Mouse (Mus musculus): ENCODE results near the gene Cep170. TPM values are rescaled to one million over a fixed set of nuclear protein-coding genes. Genes with fewer than 3 reads are reported as not detected.

Cep170 gene
- polyA plus RNA-seq, 1 experiment, result 12.1 TPM

- Histone ChIP-seq H3K4me1 (ENCODE audit: control insufficient read depth, insufficient read depth, low read length) (peaks cover 6% of the 10 kb centered on the region), H3K4me3 (replicated peaks; ENCODE audit: control insufficient read depth, low read depth, low read length) (no peak overlapping the region), H3K27ac (ENCODE audit: control insufficient read depth, insufficient read depth, low read depth, low read length, poor library complexity) (no peak overlapping the region)
- 86% methylated on average over 12 of the region's 12 CpGs for WGBS
- TF ChIP-seq CTCF (IDR thresholded peaks at IDR 0.05; ENCODE audit: control insufficient read depth, insufficient read depth, low read length) (no peak), POLR2A (IDR thresholded peaks at IDR 0.05; ENCODE audit: borderline replicate concordance, control insufficient read depth, low read depth, low read length) (no peak)
Observed at GRCm38 (mm10) chr1:176828666-176829065, 14.8 kb upstream of the Cep170 start.

DNA sequence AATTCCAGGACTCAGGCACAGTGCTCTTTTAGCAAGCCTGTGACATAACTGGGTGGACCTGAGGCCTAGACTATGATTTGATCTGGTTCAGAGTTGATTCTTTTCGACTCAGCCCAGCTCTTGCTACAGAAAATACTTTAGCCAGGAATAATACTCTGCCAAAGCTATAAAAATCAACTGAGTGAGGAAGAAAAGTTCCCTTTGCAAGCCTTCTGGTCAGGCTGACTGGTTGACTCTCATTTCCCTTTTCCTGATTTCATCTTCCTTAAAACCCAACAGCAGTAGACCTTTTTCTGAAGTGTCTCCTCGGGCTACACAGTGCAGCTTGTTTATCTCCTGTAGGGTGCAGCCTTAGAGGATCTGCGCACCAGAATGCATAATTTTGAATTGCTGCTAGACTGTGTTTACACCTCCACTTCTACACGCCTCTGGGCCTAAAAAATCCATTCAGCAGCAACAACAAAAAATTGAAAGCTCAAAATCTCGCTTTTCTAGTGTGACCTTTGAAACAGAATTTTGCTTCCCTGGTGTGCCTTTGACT, 14.1 kb upstream of the Cep170 start:
- no peak for TF ChIP-seq CTCF (IDR thresholded peaks at IDR 0.05; ENCODE audit: control insufficient read depth, insufficient read depth, low read length)
- TF ChIP-seq POLR2A (IDR thresholded peaks at IDR 0.05; ENCODE audit: borderline replicate concordance, control insufficient read depth, low read depth, low read length), result no peak
- Histone ChIP-seq H3K4me1 (ENCODE audit: control insufficient read depth, insufficient read depth, low read length) (peaks cover 6% of the 10 kb centered on the region), H3K27ac (ENCODE audit: control insufficient read depth, insufficient read depth, low read depth, low read length, poor library complexity) (peak overlapping the region; percentile 34; the same call in 1 of the 2 replicates), H3K4me3 (replicated peaks; ENCODE audit: control insufficient read depth, low read depth, low read length) (no peak overlapping the region)
- 36% methylated on average over 5 of the region's 5 CpGs for WGBS

DNA sequence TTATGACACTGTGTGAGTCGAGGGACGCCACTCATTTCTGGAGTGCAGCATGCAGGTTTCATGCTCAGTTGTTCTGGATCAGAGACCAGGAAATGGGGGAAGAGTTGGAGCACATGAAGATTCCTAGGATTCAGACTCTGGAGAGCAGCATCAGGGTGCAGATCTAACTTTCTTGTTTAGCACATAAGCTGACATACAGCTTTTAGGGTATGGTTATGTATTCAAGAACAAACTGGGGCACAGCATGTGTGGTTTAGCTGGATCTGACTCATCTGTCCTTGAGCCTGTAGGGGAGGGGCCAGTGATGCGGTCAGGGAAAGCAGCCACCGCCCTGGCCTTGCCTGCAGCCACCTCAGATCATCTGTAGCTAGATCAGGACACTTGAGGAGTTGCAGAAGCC, 13.5 kb upstream of the Cep170 start:
- Histone ChIP-seq H3K4me1 (ENCODE audit: control insufficient read depth, insufficient read depth, low read length) (peaks cover 6% of the 10 kb centered on the region), H3K27ac (ENCODE audit: control insufficient read depth, insufficient read depth, low read depth, low read length, poor library complexity) (peak overlapping the region; percentile 87), H3K4me3 (replicated peaks; ENCODE audit: control insufficient read depth, low read depth, low read length) (no peak overlapping the region)
- WGBS, result 41% methylated on average over 4 of the region's 4 CpGs
- no peak for TF ChIP-seq CTCF (IDR thresholded peaks at IDR 0.05; ENCODE audit: control insufficient read depth, insufficient read depth, low read length)
- TF ChIP-seq POLR2A (IDR thresholded peaks at IDR 0.05; ENCODE audit: borderline replicate concordance, control insufficient read depth, low read depth, low read length), result no peak

- peaks cover 6% of the 10 kb centered on the region for H3K4me1 ChIP-seq (ENCODE audit: control insufficient read depth, insufficient read depth, low read length)
- TF ChIP-seq CTCF (IDR thresholded peaks at IDR 0.05; ENCODE audit: control insufficient read depth, insufficient read depth, low read length) (no peak), POLR2A (IDR thresholded peaks at IDR 0.05; ENCODE audit: borderline replicate concordance, control insufficient read depth, low read depth, low read length) (no peak)
- no peak overlapping the region for H3K4me3 ChIP-seq (replicated peaks; ENCODE audit: control insufficient read depth, low read depth, low read length)
- H3K27ac ChIP-seq (ENCODE audit: control insufficient read depth, insufficient read depth, low read depth, low read length, poor library complexity), result peak overlapping the region; percentile 87
- 59% methylated on average over 4 of the region's 4 CpGs for WGBS
Observed at GRCm38 (mm10) chr1:176826931-176827330, 13.1 kb upstream of the Cep170 start.

- TF ChIP-seq POLR2A (IDR thresholded peaks at IDR 0.05; ENCODE audit: borderline replicate concordance, control insufficient read depth, low read depth, low read length), result no peak
- no peak for TF ChIP-seq CTCF (IDR thresholded peaks at IDR 0.05; ENCODE audit: control insufficient read depth, insufficient read depth, low read length)
- Histone ChIP-seq H3K4me3 (replicated peaks; ENCODE audit: control insufficient read depth, low read depth, low read length) (peak overlapping the region; percentile 15), H3K4me1 (ENCODE audit: control insufficient read depth, insufficient read depth, low read length) (peaks cover 6% of the 10 kb centered on the region), H3K27ac (ENCODE audit: control insufficient read depth, insufficient read depth, low read depth, low read length, poor library complexity) (peak overlapping the region; percentile 73)
- WGBS, result 40% methylated on average over 11 of the region's 11 CpGs
Observed at GRCm38 (mm10) chr1:176826186-176826585, 12.3 kb upstream of the Cep170 start.

- WGBS, result 85% methylated on average over 4 of the region's 4 CpGs
Observed at GRCm38 (mm10) chr1:176825084-176825483, 11.2 kb upstream of the Cep170 start.

GRCm38 (mm10) chr1:176824611-176825010, 10.7 kb upstream of the Cep170 start:
- H3K4me1 ChIP-seq (ENCODE audit: control insufficient read depth, insufficient read depth, low read length), result peaks cover 6% of the 10 kb centered on the region
- 0 out of 2 replicates have a peak overlapping the region, but pooled peaks have one; percentile 14 for H3K27ac ChIP-seq (ENCODE audit: control insufficient read depth, insufficient read depth, low read depth, low read length, poor library complexity)
- TF ChIP-seq POLR2A (IDR thresholded peaks at IDR 0.05; ENCODE audit: borderline replicate concordance, control insufficient read depth, low read depth, low read length) (no peak), CTCF (IDR thresholded peaks at IDR 0.05; ENCODE audit: control insufficient read depth, insufficient read depth, low read length) (no peak)
- no peak overlapping the region for H3K4me3 ChIP-seq (replicated peaks; ENCODE audit: control insufficient read depth, low read depth, low read length)
- 81% methylated on average over 6 of the region's 6 CpGs for WGBS

More at GRCm38 (mm10) chr1:176825084-176825483, 11.2 kb upstream of the Cep170 start:
- TF ChIP-seq CTCF (IDR thresholded peaks at IDR 0.05; ENCODE audit: control insufficient read depth, insufficient read depth, low read length) (no peak), POLR2A (IDR thresholded peaks at IDR 0.05; ENCODE audit: borderline replicate concordance, control insufficient read depth, low read depth, low read length) (no peak)
- Histone ChIP-seq H3K4me1 (ENCODE audit: control insufficient read depth, insufficient read depth, low read length) (peaks cover 6% of the 10 kb centered on the region), H3K4me3 (replicated peaks; ENCODE audit: control insufficient read depth, low read depth, low read length) (no peak overlapping the region), H3K27ac (ENCODE audit: control insufficient read depth, insufficient read depth, low read depth, low read length, poor library complexity) (no peak overlapping the region)

- no peak overlapping the region; the same call in 1 of the 2 replicates for H3K27ac ChIP-seq (ENCODE audit: control insufficient read depth, insufficient read depth, low read depth, low read length, poor library complexity)
- WGBS, result 45% methylated on average over 8 of the region's 8 CpGs
- TF ChIP-seq CTCF (IDR thresholded peaks at IDR 0.05; ENCODE audit: control insufficient read depth, insufficient read depth, low read length) (no peak), POLR2A (IDR thresholded peaks at IDR 0.05; ENCODE audit: borderline replicate concordance, control insufficient read depth, low read depth, low read length) (no peak)
- no peak overlapping the region for H3K4me3 ChIP-seq (replicated peaks; ENCODE audit: control insufficient read depth, low read depth, low read length)
- H3K4me1 ChIP-seq (ENCODE audit: control insufficient read depth, insufficient read depth, low read length), result peaks cover 6% of the 10 kb centered on the region
Observed at GRCm38 (mm10) chr1:176823889-176824288, 10.0 kb upstream of the Cep170 start.

DNA sequence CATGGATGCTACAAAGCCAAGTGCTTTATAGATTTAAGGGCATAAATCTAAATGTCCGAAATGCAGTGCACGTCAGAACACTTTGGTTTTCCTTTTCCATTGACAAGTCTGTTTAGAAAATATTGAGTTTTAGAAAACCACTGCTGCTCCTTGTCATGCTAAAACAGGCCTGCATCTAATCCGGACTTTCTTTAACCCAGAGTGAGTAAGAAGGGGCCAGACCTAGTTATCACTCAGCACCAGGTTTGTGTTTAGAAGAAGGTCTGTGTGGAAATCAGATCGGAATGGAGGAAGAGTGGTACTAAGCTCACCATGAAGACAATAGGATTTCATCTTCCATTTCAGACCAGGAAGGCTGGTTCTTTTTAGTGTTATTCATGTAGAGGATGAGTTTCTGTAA, 9.1 kb upstream of the Cep170 start:
- H3K27ac ChIP-seq (ENCODE audit: control insufficient read depth, insufficient read depth, low read depth, low read length, poor library complexity), result no peak overlapping the region
- 60% methylated on average over 4 of the region's 4 CpGs for WGBS
- no peak overlapping the region for H3K4me3 ChIP-seq (replicated peaks; ENCODE audit: control insufficient read depth, low read depth, low read length)
- H3K4me1 ChIP-seq (ENCODE audit: control insufficient read depth, insufficient read depth, low read length), result peaks cover 11% of the 10 kb centered on the region
- TF ChIP-seq POLR2A (IDR thresholded peaks at IDR 0.05; ENCODE audit: borderline replicate concordance, control insufficient read depth, low read depth, low read length) (no peak), CTCF (IDR thresholded peaks at IDR 0.05; ENCODE audit: control insufficient read depth, insufficient read depth, low read length) (no peak)

Measured in bone marrow, adult 2 months (tissue).